Mouse (Mus musculus) left cerebral cortex, adult 8-10 months (tissue): ENCODE results near the gene Atp1a2. TPM values are rescaled to one million over a fixed set of nuclear protein-coding genes. Genes with fewer than 3 reads are reported as not detected.

Experiments used
- DNase-seq, 2 experiments: peaks; one replicate each; pipeline ENCODE4 v3.0.0; 2022; ENCODE audit warnings: low spot score in 2 of 2
- total RNA-seq, 4 experiments: library from RNA; stranded (reverse); gene quantifications; 2 replicates each; pipeline ENCODE4 v1.2.4; 2022

Gene Atp1a2
- total RNA-seq = 100 to 1,000 TPM; 623 to 677 (median 661) TPM

DNA sequence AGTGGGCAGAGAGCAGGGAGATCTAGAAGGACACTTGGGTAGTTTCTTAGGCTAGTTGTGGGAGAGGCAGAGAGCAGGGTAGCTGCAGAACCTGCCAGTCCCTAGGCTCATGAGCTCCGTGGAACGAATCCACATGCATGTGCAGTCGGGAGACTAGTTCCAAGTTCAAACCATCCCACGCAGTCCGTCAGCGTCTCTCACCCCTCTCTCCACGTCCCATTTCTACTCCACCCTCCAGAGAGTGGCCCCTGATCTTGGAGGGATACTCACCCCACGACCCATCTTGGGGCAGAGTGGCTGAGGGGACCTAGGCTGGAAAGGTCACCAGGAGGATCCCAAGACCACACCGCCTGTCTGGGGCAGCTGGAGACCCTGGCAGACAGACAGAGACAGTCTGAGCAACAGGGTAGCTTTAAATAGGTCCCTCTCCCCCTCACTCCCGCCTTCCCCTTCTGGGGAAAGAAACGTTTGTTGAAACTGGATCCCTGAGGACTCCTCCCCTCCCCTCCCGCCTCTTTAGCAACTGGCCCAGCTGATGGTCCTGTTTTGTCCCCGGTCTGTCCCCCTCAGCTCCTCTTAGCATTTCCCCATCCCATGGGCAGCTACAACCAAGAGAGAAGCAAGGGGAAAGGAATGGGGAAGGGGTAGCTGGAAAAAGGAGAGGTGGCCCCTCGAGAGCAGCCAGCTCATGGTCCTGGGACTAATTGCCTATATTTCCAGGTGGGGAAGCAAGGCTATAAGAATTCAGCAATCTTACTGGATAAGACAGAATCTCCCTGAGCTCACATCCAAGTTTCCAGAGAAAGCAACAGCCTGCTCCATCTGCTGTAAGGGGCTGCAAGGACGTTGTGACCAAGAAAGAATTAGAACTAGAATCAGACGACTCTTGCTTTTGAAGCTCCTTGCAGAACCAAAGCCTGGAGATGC, at the start of gene Atp1a2:
Gene Atp1a2, minus strand, starts transcription at position 454 of the 927 bp plus-strand sequence.
- DNase-seq = peak in 1 of 2 experiments; percentile 81

GRCm38 (mm10) chr1:172347382-172347781, 49.5 kb upstream of the Atp1a2 start:
- no peak for DNase-seq

DNA sequence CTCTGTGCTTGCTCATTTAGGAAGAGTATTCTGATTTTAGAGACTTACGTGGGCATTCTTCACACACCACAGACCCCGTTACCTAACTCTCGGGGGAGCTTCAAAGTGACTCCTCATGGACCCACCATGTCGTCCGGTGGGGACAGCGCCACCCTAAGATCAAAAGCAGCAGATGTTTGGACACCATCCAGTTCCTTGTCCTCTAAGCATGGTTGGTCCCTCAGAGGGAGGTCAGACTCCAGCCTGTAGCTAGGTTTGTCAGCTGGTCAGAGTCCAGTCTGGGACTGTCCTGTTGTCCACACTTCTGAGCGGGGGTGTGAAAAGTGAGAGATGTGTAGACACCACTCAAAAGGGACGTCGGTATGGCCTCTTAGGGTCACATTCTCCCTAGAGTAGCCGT, 48.8 kb upstream of the Atp1a2 start:
- DNase-seq = no peak

GRCm38 (mm10) chr1:172344820-172345219, 47.0 kb upstream of the Atp1a2 start:
- no peak for DNase-seq

DNA sequence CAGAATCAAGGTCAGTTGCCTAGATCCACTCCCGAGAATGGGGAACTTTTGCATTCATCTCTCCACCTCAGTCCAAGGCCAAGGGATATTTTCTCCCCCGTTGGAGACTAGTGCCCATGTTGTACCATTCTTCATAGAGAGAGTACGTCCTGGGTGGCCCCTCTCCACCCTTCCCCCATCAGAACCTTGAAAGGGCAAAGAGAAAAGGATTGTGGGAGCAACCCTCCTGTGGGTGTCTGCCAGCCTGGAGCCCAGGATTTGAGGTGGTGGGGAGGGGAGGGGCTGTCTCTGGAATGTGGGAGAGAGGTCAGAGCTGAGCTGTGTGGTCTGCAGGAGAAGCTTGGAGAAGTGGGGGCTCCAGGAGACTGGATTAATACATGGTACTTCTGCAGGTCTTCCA, 46.0 kb upstream of the Atp1a2 start:
- peak in 1 of 2 experiments; percentile 48 for DNase-seq

DNA sequence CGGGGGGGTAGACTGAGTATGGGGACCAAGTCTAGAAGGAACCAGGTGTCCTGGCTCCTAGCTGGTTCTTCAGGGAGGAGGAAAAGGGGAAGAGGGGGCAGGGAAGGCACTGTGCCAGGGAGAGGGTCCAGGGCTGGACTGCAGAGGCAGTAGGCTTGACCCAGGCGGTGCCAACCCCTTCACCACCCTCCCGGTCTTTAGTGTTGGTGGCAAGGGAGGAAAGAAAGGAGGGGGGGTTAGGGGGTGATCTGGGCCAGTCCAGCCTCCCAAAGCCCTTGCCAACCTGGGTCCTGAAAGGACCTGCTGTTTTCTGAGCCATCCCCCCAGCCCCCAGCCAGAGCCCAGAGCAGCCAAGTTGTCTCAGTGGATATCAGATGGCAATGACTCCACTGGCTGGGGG, 44.9 kb upstream of the Atp1a2 start:
- peak in 1 of 2 experiments; percentile 87 for DNase-seq

- no peak for DNase-seq
Measured at GRCm38 (mm10) chr1:172341386-172341785, 43.5 kb upstream of the Atp1a2 start.

- peak in 1 of 2 experiments; percentile 86 for DNase-seq
Measured at GRCm38 (mm10) chr1:172340729-172341321, 43.0 kb upstream of the Atp1a2 start, which contains the start of gene Kcnj10. TSS of gene Kcnj10 (plus strand) at chr1:172341210.

- no peak for DNase-seq
Measured at GRCm38 (mm10) chr1:172337411-172338185, 39.7 kb upstream of the Atp1a2 start.

GRCm38 (mm10) chr1:172335804-172336203, 37.9 kb upstream of the Atp1a2 start:
- no peak for DNase-seq

DNA sequence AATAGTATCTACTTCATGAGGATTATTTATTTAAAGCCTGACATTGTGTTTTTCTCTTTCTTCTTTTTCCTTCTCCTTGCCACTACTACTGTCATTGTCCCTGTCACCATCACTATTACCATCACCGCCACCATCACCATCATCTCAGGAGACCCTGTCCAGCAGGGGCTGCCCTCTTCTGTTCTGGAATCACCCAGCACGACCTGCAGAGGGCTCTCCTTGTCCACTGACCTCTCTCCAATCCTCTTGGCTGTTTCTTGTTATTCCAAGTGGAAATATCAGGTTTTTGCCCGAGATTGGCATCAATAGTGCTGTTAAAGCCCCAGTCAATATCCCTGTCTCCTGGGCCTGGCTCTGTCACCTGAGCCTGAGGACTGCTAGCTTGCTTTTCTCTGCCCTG, 35.6 kb upstream of the Atp1a2 start:
- no peak for DNase-seq

- DNase-seq = no peak
Measured at GRCm38 (mm10) chr1:172332925-172333324, 35.1 kb upstream of the Atp1a2 start.

DNA sequence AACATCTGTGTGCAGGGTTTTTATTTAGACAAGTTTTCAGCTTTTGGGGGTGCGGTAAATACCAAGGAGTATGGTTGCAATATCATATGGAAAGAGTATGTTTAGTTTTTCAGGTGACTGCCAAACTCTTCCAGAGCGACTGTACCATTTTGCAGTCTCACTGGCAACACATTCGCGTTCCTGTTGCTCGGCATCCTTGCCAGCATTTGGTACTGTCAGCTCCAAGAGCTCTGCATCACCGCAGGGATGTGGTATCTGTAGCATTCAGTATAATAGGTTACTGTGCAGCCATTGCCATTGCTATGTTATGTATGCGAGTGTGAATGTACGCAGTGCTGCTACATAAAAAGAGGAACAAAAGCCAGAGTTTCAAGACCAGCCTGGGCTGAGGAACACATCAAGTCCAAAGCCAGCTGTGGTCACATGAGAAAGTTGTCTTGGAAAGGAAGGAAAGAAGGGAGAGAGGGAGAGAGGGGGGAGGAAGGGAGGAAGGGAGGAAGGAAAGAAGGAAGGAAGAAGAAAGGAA, 33.6 kb upstream of the Atp1a2 start:
- peak in 1 of 2 experiments; percentile 51 for DNase-seq

DNA sequence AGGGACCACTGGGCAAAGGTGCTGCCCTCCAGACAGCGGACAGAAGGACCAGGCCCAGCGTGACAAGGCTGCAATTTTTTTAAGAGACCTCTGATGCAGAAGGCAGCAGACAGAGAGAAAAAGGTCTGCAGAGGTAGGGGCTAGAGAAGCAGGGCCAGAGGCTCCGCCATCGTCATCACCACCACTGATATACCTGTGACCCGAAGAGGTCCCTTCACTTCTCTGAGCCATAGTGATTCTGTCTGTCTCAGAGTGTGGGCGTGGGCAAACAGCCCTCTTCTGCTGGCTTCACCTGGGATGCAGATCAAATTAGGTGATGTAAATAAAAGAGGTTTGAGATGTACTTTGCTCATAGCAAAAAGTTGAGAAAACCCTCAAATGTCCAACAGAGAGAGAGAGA, 31.8 kb upstream of the Atp1a2 start:
- DNase-seq = no peak

- DNase-seq = peak in 1 of 2 experiments; percentile 90
Measured at GRCm38 (mm10) chr1:172329131-172329530, 31.3 kb upstream of the Atp1a2 start, which contains the start of gene Kcnj9. TSS of gene Kcnj9 (minus strand) at chr1:172329318.

GRCm38 (mm10) chr1:172328461-172328860, 30.6 kb upstream of the Atp1a2 start:
- DNase-seq = peak in 1 of 2 experiments; percentile 18

- no peak for DNase-seq
Measured at GRCm38 (mm10) chr1:172328041-172328440, 30.2 kb upstream of the Atp1a2 start.

DNA sequence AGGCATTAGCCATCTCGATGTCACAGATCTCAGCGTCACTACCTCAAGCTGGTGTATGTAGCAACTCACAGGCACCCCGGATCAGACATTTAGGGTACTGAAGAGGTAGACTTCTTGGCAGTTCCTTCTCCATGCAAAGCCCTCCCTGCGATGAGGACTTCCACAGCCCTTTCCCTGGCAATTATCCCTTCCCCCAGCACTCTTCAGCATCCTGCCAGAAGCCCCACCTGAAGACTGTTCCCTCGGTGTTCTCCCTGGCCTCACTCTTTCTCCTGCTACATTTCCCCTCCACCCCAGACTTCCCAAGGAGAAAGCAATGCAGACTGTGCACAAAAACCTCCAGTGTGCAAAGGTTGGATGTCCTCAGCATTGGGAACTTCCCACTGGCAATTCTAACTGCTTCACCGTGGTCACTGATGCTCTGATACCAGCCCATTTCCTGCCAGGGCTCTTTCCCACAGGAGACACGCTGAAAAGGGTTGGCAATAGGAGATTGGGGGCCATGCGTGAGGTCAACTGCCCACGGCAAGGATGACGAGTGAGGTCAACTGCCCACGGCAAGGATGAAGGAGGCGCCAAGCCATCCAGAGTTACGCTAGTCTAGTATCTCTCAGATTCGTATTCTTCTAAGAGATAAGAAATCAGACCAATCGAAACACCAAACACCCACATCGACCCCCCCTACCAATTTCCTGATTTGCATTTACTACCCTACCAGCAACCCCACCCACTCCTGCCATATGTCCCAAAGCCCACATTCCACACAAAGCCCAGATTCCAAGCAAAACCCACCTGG, 29.5 kb upstream of the Atp1a2 start:
- peak in 1 of 2 experiments; percentile 76 for DNase-seq

DNA sequence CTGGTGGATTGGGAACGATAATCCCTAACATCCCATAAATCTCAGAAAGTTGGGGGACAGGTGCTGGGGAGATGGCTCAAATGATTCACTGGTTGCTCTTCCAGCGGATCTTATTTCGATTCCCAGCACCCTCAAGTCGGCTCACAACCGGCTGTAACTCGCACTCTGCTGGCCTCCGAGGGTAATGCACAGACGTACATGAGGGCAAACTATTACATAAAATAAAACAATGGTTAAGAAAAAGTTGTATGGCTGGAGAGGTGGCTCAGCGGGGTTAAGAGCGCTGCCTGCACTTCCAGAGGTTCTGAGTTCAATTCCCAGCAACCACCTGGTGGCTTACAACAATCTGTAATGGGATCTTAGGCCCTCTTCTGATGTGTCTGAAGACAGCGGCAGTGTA, 28.8 kb upstream of the Atp1a2 start:
- DNase-seq = no peak
